Mouse (Mus musculus): ENCODE measurements around the gene Mink1. TPM values are rescaled to one million over a fixed set of nuclear protein-coding genes. Genes with fewer than 3 reads are reported as not detected.
"Not testable (repeated sequence)": the region's sequence is repeated elsewhere in the genome, so short reads cannot be mapped to it uniquely, and the experiment has no call there.

Gene Mink1
- polyA plus RNA-seq, 1 experiment from 2014 or later = 12.1 TPM

- no peaks in the 10 kb centered on the region for H3K4me1 ChIP-seq (replicated peaks; ENCODE audit: insufficient read depth, low read length)
- no peaks in the 10 kb centered on the region for H3K9me3 ChIP-seq (replicated peaks; ENCODE audit: low read length)
- H3K27me3 ChIP-seq (ENCODE audit: insufficient read depth, low read length) = no peaks in the 10 kb centered on the region
- TF ChIP-seq CTCF (IDR thresholded peaks at IDR 0.05; ENCODE audit: low read depth) = peak; percentile 42; the same call in 1 of the 2 replicates
- H3K27ac ChIP-seq = peak overlapping the region; percentile 83
- ATAC-seq (replicated peaks; ENCODE audit: low FRiP score, low read depth) = peak; percentile 58
- WGBS = 7% methylated on average over 41 of the region's 41 CpGs
- peak; percentile 81 for DNase-seq (ENCODE audit: low spot score)
- H3K9ac ChIP-seq (ENCODE audit: low read depth, low read length) = peak overlapping the region; percentile 60
- H3K36me3 ChIP-seq (ENCODE audit: insufficient read depth, low read length) = no peaks in the 10 kb centered on the region
- H3K4me2 ChIP-seq (ENCODE audit: low read length) = peak overlapping the region; percentile 60
- peak overlapping the region; percentile 35 for H3K4me3 ChIP-seq (replicated peaks; ENCODE audit: low read depth, low read length)
Observed at GRCm38 (mm10) chr11:70520178-70520769, 42.4 kb upstream of the Mink1 start.

DNA sequence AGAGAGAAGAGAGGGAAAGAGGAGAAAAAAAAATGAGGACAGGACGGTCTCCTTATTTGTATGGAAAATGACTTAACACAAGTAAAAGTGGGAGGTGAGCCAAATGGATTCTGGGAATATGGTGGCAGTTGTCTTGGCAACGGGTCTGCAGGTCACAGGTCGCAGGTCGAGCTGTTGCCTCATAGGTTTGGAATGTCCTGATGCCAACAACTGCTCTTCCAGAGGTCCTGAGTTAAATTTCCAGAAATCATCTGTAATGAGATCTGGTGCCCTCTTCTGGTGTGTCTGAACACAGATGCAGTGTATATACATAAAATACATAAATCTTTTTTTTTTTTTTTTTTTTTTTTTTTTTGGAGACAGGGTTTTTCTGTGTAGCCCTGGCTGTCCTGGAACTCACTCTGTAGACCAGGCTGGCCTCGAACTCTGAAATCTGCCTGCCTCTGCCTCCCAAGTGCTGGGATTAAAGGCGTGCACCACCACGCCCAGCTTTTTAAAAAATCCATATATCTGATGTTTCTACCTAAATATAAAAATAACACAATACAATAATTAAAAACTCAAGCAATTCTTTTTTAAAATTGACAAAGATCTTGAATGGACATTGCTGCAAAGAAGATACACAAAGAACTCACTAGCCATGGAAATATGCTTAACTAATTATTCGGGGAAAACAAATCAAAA, 39.2 kb upstream of the Mink1 start:
- not testable (repeated sequence) for H3K27ac ChIP-seq; H3K4me1 ChIP-seq (replicated peaks; ENCODE audit: insufficient read depth, low read length); H3K27me3 ChIP-seq (ENCODE audit: insufficient read depth, low read length); DNase-seq (ENCODE audit: low spot score); H3K9me3 ChIP-seq (replicated peaks; ENCODE audit: low read length); H3K4me3 ChIP-seq (replicated peaks; ENCODE audit: low read depth, low read length); H3K4me2 ChIP-seq (ENCODE audit: low read length); H3K9ac ChIP-seq (ENCODE audit: low read depth, low read length); ATAC-seq (replicated peaks; ENCODE audit: low FRiP score, low read depth)
- TF ChIP-seq CTCF (IDR thresholded peaks at IDR 0.05; ENCODE audit: low read depth) = peak; percentile 32; the same call in 1 of the 2 replicates
- H3K36me3 ChIP-seq (ENCODE audit: insufficient read depth, low read length) = peaks cover 20% of the 10 kb centered on the region
- 84% methylated on average over 8 of the region's 8 CpGs for WGBS

- no peak for DNase-seq (ENCODE audit: low spot score)
- TF ChIP-seq CTCF (IDR thresholded peaks at IDR 0.05; ENCODE audit: low read depth) = no peak
- no peak for ATAC-seq (replicated peaks; ENCODE audit: low FRiP score, low read depth)
Observed at GRCm38 (mm10) chr11:70524782-70525181, 37.9 kb upstream of the Mink1 start.

GRCm38 (mm10) chr11:70525184-70525678, 37.5 kb upstream of the Mink1 start, which contains the start of gene Psmb6:
Psmb6 (plus strand) TSS chr11:70525367.
- under 1% methylated on average over 25 of the region's 26 CpGs for WGBS
- Histone ChIP-seq H3K4me2 (ENCODE audit: low read length) (peak within 1 kb of the TSS; percentile 73), H3K27ac (no peak within 1 kb of the TSS; the same call in 1 of the 2 replicates), H3K4me1 (replicated peaks; ENCODE audit: insufficient read depth, low read length) (peaks cover 5% of the 10 kb centered on the region; the same call in 1 of the 2 replicates), H3K9ac (ENCODE audit: low read depth, low read length) (peak within 1 kb of the TSS; percentile 75), H3K4me3 (replicated peaks; ENCODE audit: low read depth, low read length) (peak within 1 kb of the TSS; percentile 77), H3K9me3 (replicated peaks; ENCODE audit: low read length) (no peaks in the 10 kb centered on the region), H3K27me3 (ENCODE audit: insufficient read depth, low read length) (no peaks in the 10 kb centered on the region), H3K36me3 (ENCODE audit: insufficient read depth, low read length) (peaks cover 23% of the 10 kb centered on the region)
- ATAC-seq (replicated peaks; ENCODE audit: low FRiP score, low read depth) (peak; percentile 93), DNase-seq (ENCODE audit: low spot score) (peak; percentile 99)
- no peak for TF ChIP-seq CTCF (IDR thresholded peaks at IDR 0.05; ENCODE audit: low read depth)

More at GRCm38 (mm10) chr11:70524782-70525181, 37.9 kb upstream of the Mink1 start:
- H3K4me3 ChIP-seq (replicated peaks; ENCODE audit: low read depth, low read length) = peak overlapping the region; percentile 77
- WGBS = 7% methylated on average over 8 of the region's 8 CpGs
- H3K36me3 ChIP-seq (ENCODE audit: insufficient read depth, low read length) = peaks cover 23% of the 10 kb centered on the region
- H3K27me3 ChIP-seq (ENCODE audit: insufficient read depth, low read length) = no peaks in the 10 kb centered on the region
- H3K9me3 ChIP-seq (replicated peaks; ENCODE audit: low read length) = no peaks in the 10 kb centered on the region
- no peak overlapping the region for H3K27ac ChIP-seq
- H3K4me2 ChIP-seq (ENCODE audit: low read length) = peak overlapping the region; percentile 48
- peaks cover 5% of the 10 kb centered on the region; the same call in 1 of the 2 replicates for H3K4me1 ChIP-seq (replicated peaks; ENCODE audit: insufficient read depth, low read length)
- peak overlapping the region; percentile 31; the same call in 1 of the 2 replicates for H3K9ac ChIP-seq (ENCODE audit: low read depth, low read length)

GRCm38 (mm10) chr11:70525726-70526125, 37.0 kb upstream of the Mink1 start:
- DNase-seq (ENCODE audit: low spot score) = peak; percentile 33
- no peaks in the 10 kb centered on the region for H3K27me3 ChIP-seq (ENCODE audit: insufficient read depth, low read length)
- peak overlapping the region; percentile 77 for H3K4me3 ChIP-seq (replicated peaks; ENCODE audit: low read depth, low read length)
- peaks cover 5% of the 10 kb centered on the region; the same call in 1 of the 2 replicates for H3K4me1 ChIP-seq (replicated peaks; ENCODE audit: insufficient read depth, low read length)
- WGBS = 2% methylated on average over 12 of the region's 12 CpGs
- no peak overlapping the region; the same call in 1 of the 2 replicates for H3K27ac ChIP-seq
- H3K4me2 ChIP-seq (ENCODE audit: low read length) = peak overlapping the region; percentile 73
- TF ChIP-seq CTCF (IDR thresholded peaks at IDR 0.05; ENCODE audit: low read depth) = no peak
- no peaks in the 10 kb centered on the region for H3K9me3 ChIP-seq (replicated peaks; ENCODE audit: low read length)
- H3K36me3 ChIP-seq (ENCODE audit: insufficient read depth, low read length) = peaks cover 23% of the 10 kb centered on the region
- peak overlapping the region; percentile 75 for H3K9ac ChIP-seq (ENCODE audit: low read depth, low read length)
- ATAC-seq (replicated peaks; ENCODE audit: low FRiP score, low read depth) = peak; percentile 38; the same call in 1 of the 2 replicates

GRCm38 (mm10) chr11:70526211-70526610, 36.5 kb upstream of the Mink1 start:
- WGBS = 84% methylated on average over 12 of the region's 12 CpGs
- peak overlapping the region; percentile 73 for H3K4me2 ChIP-seq (ENCODE audit: low read length)
- ATAC-seq (replicated peaks; ENCODE audit: low FRiP score, low read depth) (no peak), DNase-seq (ENCODE audit: low spot score) (no peak)
- peaks cover 5% of the 10 kb centered on the region; the same call in 1 of the 2 replicates for H3K4me1 ChIP-seq (replicated peaks; ENCODE audit: insufficient read depth, low read length)
- H3K9ac ChIP-seq (ENCODE audit: low read depth, low read length) = peak overlapping the region; percentile 75
- H3K9me3 ChIP-seq (replicated peaks; ENCODE audit: low read length) = no peaks in the 10 kb centered on the region
- no peaks in the 10 kb centered on the region for H3K27me3 ChIP-seq (ENCODE audit: insufficient read depth, low read length)
- TF ChIP-seq CTCF (IDR thresholded peaks at IDR 0.05; ENCODE audit: low read depth) = no peak
- peak overlapping the region; percentile 77; the same call in 1 of the 2 replicates for H3K4me3 ChIP-seq (replicated peaks; ENCODE audit: low read depth, low read length)
- no peak overlapping the region for H3K27ac ChIP-seq
- H3K36me3 ChIP-seq (ENCODE audit: insufficient read depth, low read length) = peaks cover 23% of the 10 kb centered on the region

Measured in kidney, postnatal 0 days (tissue).